10 mouse cellular contexts compared by ENCODE assay signal in genomic region chr1:34076701-34077421, GRCm38 (mm10).
DNase-seq lines count a peak whose midpoint lies in the region; ATAC-seq and TF ChIP-seq lines count a peak whose summit lies in the region.
"Had no signal": no experiment of that assay in that cellular context is flagged by ENCODE, and none has a peak within 500 bp of the region (broad histone marks: within the 10 kb centered on the region; RNA-seq: fewer than 3 reads in every experiment).

No protein-coding gene starts in this region.

- no peaks in the 10 kb centered on the region for H3K9me3 ChIP-seq in hindbrain, embryonic 12.5 days (replicated peaks)
- no peaks in the 10 kb centered on the region for H3K9me3 ChIP-seq in lung, postnatal 0 days (ENCODE audit: low read length)

- intact Hi-C loops in left cerebral cortex, postnatal 36 days (cut with DNase I): no loop called here
- intact Hi-C loops in left cerebral cortex, postnatal 14 days (cut with DNase I): no loop called here

- H3K9ac ChIP-seq in hindbrain, embryonic 12.5 days: no peak overlapping the region
- H3K9ac ChIP-seq in lung, postnatal 0 days (replicated peaks; ENCODE audit: low read depth): no peak overlapping the region

- DNase-seq in heart, adult 11 months: peak; percentile 87
- no peak for DNase-seq in heart, postnatal 4 days
- DNase-seq in ES-CJ7 (ENCODE audit: low read depth, low spot score): peak; percentile 95
- DNase-seq in lung, postnatal 0 days (ENCODE audit: low spot score): peak; percentile 68
- DNase-seq in left cerebral cortex, postnatal 36 days (ENCODE audit: low spot score in 2 of 2): no peak
- no peak for DNase-seq in cerebellum, adult 11-12 months
- no peak for DNase-seq in left cerebral cortex, postnatal 14 days (ENCODE audit: low spot score in 2 of 2)
- DNase-seq: adrenal gland, adult 8-10 months; thymus, postnatal 25 days had no signal

- H3K36me3 ChIP-seq in hindbrain, embryonic 12.5 days: no peaks in the 10 kb centered on the region
- no peaks in the 10 kb centered on the region for H3K36me3 ChIP-seq in lung, postnatal 0 days (ENCODE audit: insufficient read depth, low read length)

- H3K4me1 ChIP-seq in hindbrain, embryonic 12.5 days: peaks cover 29% of the 10 kb centered on the region
- H3K4me1 ChIP-seq in lung, postnatal 0 days (ENCODE audit: insufficient read depth, low read depth, low read length): no peaks in the 10 kb centered on the region

- no peak for TF ChIP-seq EP300 in lung, postnatal 0 days (IDR thresholded peaks at IDR 0.05)

- H3K4me2 ChIP-seq in hindbrain, embryonic 12.5 days (replicated peaks): peak overlapping the region; percentile 37; the same call in 1 of the 2 replicates
- peak overlapping the region; percentile 37 for H3K4me2 ChIP-seq in lung, postnatal 0 days (replicated peaks; ENCODE audit: low read depth, low read length)

- H3K27ac ChIP-seq in hindbrain, embryonic 12.5 days: no peak overlapping the region
- H3K27ac ChIP-seq in lung, postnatal 0 days (ENCODE audit: low read length): no peak overlapping the region

- no peak for TF ChIP-seq CTCF in lung, postnatal 0 days (IDR thresholded peaks at IDR 0.05)

- H3K4me3 ChIP-seq in hindbrain, embryonic 12.5 days: no peak overlapping the region
- peak overlapping the region; percentile 16; the same call in 1 of the 2 replicates for H3K4me3 ChIP-seq in lung, postnatal 0 days (ENCODE audit: low read depth, low read length)

- WGBS in hindbrain, embryonic 12.5 days: 13% methylated on average over 11 of the region's 12 CpGs
- WGBS in lung, postnatal 0 days: 9% methylated on average over 8 of the region's 12 CpGs

- H3K27me3 ChIP-seq in hindbrain, embryonic 12.5 days: no peaks in the 10 kb centered on the region
- H3K27me3 ChIP-seq in lung, postnatal 0 days (replicated peaks; ENCODE audit: insufficient read depth, low read length): no peaks in the 10 kb centered on the region

- ATAC-seq in hindbrain, embryonic 12.5 days (ENCODE audit: low FRiP score): no peak
- peak; percentile 83 for ATAC-seq in lung, postnatal 0 days

Comparison
In these comparisons a context has a peak if more than half of its experiments do, and no peak if none do; other contexts are left out.
1. DNase-seq: peak in heart, adult 11 months (single experiment), ES-CJ7 (single experiment) and lung, postnatal 0 days (single experiment); none in heart, postnatal 4 days (single experiment), left cerebral cortex, postnatal 36 days (0 of 2), cerebellum, adult 11-12 months (single experiment) and left cerebral cortex, postnatal 14 days (0 of 2).